Mouse (Mus musculus): ENCODE data around the gene Gtf2ird2. TPM values are rescaled to one million over a fixed set of nuclear protein-coding genes. Genes with fewer than 3 reads are reported as not detected.

The Gtf2ird2 gene
- total RNA-seq (2015): 4.2 TPM in 2 replicates
- 4.2 and 4.7 TPM in 2 replicates for total RNA-seq (2017)

- peak; percentile 83 for ATAC-seq (replicated peaks; ENCODE audit: poor library complexity)
Measured at GRCm38 (mm10) chr5:134183880-134184808, at the start of gene Gtf2ird2. TSS of gene Gtf2ird2 (plus strand) at chr5:134184019.

DNA sequence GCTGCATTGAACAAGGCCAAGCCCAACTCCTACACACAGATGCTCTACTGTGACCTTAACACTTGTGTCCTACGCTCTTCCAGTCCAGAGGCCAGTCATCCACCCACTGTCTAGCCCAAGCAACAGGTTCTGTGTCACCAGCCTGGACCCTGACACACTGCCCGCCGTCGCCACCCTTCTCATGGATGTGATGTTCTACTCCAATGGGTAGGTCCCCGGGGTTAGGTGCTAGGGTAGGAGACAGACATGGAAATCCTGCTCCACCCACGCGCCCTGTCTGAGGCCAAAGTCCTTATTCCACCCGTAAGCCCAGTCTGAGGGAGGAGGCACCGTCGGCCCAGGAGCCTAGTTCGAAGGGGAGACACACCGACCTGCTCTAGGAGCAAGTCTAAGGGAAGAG is 47.8 kb upstream of the Gtf2ird2 start:
- ATAC-seq (replicated peaks; ENCODE audit: poor library complexity): no peak

- ATAC-seq (replicated peaks; ENCODE audit: poor library complexity): no peak
Measured at GRCm38 (mm10) chr5:134137933-134138332, 45.9 kb upstream of the Gtf2ird2 start.

- 0 out of 2 replicates have a peak, but pooled peaks have one; percentile 39 for ATAC-seq (replicated peaks; ENCODE audit: poor library complexity)
Measured at GRCm38 (mm10) chr5:134139429-134139828, 44.4 kb upstream of the Gtf2ird2 start.

DNA sequence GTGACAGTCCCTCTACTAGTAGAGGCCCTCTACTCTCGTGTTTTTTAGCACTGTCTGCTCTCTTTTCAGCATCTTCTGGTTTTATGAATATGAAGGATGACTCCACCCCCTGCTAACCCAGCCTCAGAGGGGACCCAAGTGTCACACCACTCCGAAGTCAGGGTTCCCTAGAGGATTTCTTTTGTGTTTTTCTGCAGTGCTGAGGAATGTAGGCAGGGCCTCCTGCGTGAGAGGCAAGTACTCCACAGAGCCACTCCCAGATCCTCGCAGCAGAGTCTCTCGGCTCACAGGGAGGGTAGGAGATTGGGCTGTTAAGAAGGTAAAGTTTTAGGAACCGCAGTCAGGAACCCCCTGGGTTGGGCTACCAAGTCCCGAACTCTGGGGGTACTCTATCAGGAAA is 42.6 kb upstream of the Gtf2ird2 start:
- ATAC-seq (replicated peaks; ENCODE audit: poor library complexity): no peak

GRCm38 (mm10) chr5:134142381-134142780 is 41.4 kb upstream of the Gtf2ird2 start:
- no peak for ATAC-seq (replicated peaks; ENCODE audit: poor library complexity)

DNA sequence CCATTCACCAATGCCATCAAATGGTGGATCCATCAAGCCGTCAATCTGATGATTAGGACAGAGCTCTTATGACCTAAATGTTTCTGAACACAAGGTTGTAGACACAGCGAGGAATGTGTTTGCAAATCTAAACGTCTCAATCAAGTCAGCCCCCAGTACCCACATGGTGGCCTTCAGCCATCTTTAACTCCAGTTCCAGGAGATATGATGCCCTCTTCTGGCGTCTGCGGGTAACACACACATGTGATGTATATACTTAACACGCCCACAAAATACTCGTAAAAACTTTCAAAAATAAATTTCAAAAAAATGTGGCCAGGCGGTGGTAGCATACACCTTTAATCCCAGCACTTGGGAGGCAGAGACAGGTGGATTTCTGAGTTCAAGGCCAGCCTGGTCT is 38.8 kb upstream of the Gtf2ird2 start:
- no peak for ATAC-seq (replicated peaks; ENCODE audit: poor library complexity)

DNA sequence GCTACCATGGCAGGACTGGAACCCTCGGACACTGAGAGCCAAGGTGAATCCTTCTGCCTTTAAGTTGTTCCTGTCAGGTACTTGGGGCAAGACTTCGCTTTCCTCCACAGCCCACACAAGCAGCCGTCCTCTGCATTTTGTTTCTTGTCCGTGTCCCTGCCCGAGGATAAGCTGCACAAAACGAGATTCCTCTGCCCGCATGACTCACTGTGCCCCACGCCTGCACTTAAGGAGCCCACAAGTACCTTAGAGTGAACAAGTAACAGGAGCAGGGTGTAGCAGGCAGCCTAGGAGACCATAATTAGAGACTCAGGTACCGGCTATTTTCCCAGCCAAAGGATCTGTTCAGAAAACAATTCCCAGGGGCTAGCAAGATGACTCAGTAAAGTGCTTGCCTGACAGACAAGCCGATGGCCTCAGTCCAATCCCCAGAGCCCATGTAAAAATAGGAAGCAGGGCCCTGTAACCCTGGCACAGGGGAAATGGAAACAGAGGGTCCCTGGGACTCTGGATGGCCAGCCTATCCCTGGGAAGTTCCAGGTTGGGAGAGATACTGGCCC is 36.5 kb upstream of the Gtf2ird2 start:
- no peak for ATAC-seq (replicated peaks; ENCODE audit: poor library complexity)

GRCm38 (mm10) chr5:134148153-134148552 is 35.7 kb upstream of the Gtf2ird2 start:
- ATAC-seq (replicated peaks; ENCODE audit: poor library complexity): no peak

GRCm38 (mm10) chr5:134151895-134152294 is 31.9 kb upstream of the Gtf2ird2 start:
- no peak for ATAC-seq (replicated peaks; ENCODE audit: poor library complexity)

GRCm38 (mm10) chr5:134155916-134156466 is 27.8 kb upstream of the Gtf2ird2 start:
- ATAC-seq (replicated peaks; ENCODE audit: poor library complexity): no peak

GRCm38 (mm10) chr5:134164688-134165087 is 19.1 kb upstream of the Gtf2ird2 start:
- ATAC-seq (replicated peaks; ENCODE audit: poor library complexity): no peak

- ATAC-seq (replicated peaks; ENCODE audit: poor library complexity): no peak
Measured at GRCm38 (mm10) chr5:134166642-134167041, 17.2 kb upstream of the Gtf2ird2 start.

- ATAC-seq (replicated peaks; ENCODE audit: poor library complexity): no peak
Measured at GRCm38 (mm10) chr5:134168033-134168432, 15.8 kb upstream of the Gtf2ird2 start.

DNA sequence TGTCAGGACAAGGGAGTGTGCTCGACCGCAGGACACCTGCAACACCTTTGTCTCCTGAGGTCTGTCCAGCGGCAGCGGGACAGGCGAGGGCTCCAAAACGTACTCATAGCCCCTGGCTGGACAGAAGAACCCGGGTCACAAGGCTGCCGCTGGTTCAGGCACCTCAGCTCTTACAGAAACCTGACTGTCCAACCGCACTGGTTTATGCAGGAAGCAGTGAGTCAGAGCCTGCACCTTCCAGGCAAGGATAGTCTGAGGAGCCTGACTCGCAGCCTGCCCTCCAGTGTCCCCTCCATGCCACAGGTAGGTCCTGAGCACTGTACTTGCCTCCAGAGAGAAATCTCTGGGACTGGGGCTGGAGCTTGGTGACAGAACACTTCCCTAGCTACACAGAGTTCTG is 14.6 kb upstream of the Gtf2ird2 start:
- ATAC-seq (replicated peaks; ENCODE audit: poor library complexity): no peak

DNA sequence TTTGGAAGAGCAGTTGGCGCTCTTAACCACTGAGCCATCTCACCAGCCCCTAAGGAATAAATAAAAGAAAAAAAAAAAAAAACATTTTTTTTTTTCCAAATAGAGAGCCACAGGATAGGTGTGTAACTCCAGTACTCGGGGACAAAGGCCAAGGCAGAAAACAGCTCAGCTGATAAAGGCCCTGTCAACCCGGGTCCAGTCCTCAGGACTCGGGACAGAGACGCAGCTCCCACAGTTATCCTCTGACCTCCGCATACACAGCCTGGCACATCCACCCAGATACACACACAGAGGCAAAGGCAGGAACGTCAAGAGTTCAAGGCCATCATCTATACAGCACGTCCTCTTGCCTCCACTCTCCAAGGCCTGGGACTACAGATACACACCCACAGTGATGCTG is 13.7 kb upstream of the Gtf2ird2 start:
- no peak for ATAC-seq (replicated peaks; ENCODE audit: poor library complexity)

DNA sequence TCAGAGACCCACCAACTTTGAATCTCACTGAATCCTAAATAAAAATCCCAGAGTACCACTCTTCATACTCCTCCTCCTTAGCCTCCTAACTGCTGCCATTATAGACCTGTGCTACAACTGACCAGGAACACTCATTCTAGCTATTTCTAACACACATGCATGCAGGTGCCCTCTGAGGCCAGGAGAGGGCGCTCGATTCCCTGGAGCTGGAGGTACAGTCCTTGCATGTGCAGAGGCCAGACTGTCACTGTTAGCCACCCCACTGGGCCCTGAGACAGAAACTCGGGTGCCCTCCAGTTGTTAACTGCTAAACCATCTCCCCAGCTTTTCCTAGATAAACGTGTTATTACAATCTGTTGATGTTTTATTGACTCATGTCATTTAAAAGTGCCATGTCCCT is 10.6 kb upstream of the Gtf2ird2 start:
- peak; percentile 79 for ATAC-seq (replicated peaks; ENCODE audit: poor library complexity)

GRCm38 (mm10) chr5:134175696-134176095 is 8.1 kb upstream of the Gtf2ird2 start:
- ATAC-seq (replicated peaks; ENCODE audit: poor library complexity): no peak

DNA sequence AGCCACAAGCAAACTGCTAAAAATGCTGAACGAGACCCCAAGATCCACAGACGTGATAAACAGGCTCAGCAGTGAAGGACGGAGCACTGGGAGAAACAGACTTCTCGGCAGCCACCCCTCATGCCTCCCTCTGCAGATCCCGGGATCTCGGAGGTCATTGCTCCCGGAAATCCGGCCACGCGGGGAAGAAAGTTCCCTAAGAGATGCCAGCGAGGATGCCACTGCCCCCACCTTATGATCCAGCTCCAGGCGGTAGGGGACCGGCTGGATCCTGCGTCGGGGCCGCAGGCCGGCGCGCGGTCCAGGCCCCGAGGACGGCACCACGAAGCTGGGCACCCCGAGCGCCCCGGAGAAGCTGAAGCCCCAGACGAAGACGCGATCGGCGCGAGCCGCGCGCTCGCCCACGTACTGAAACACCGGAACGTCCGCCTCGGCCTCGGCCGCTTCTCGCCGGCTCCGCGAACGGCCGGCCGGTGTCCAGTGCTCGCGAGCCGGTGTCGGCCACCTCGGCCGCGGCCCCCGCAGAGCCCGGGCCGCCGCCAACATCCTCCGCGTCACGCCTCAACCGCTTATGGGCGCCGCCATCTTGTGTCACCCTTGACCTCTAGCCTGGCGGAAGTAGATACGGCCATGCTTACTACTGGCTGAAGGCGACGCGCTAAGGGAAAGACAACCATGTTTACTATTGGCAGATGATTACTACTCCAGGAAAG is 7.5 kb upstream of the Gtf2ird2 start, which contains the start of gene Rcc1l:
Rcc1l (minus strand) TSS at position 606 of the 713 bp plus-strand sequence.
- peak; percentile 84 for ATAC-seq (replicated peaks; ENCODE audit: poor library complexity)

DNA sequence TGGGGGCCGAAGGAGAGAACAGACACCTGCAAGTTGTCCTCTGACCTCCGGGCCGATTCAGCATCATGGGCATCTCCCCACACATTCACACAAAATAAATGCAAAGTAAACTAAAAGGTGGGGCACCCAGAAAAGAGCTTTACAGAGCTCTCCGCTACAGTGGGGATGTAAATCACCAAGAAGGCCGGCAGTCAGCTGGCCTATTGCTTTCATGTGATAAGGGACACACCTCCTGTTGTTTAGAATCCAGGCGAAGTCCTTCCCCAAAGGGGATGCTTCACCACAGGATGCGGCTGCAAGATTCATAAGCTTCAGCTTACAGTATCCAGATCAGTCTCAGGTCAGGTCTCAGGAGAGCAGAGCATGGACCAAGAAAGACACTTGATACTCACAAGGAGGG is 5.3 kb upstream of the Gtf2ird2 start:
- ATAC-seq (replicated peaks; ENCODE audit: poor library complexity): no peak

GRCm38 (mm10) chr5:134179871-134180270 is 3.9 kb upstream of the Gtf2ird2 start:
- peak; percentile 35 for ATAC-seq (replicated peaks; ENCODE audit: poor library complexity)

All from megakaryocyte progenitor cell, adult 5-6 weeks (primary cell).